Mouse (Mus musculus): ENCODE measurements around the gene Cdk18.

The Cdk18 gene

GRCm38 (mm10) chr1:132065001-132065400, 74.5 kb downstream of the Cdk18 start:
- in situ Hi-C loops (cut with MboI): no loop called here

- in situ Hi-C loops (cut with MboI): no loop called here
Observed at GRCm38 (mm10) chr1:132063096-132063495, 76.4 kb downstream of the Cdk18 start.

Measured in mature B cell (primary cell).